Mouse (Mus musculus) liver, embryonic 13.5 days (tissue): ENCODE measurements around the gene Tsks. TPM values are rescaled to one million over a fixed set of nuclear protein-coding genes. Genes with fewer than 3 reads are reported as not detected.

Source experiments
- ATAC-seq: fragments of 200-750 bp; cut with Nextera tagmentation; 2 replicates; pipeline ENCODE4 v1.8.0; 2017; ENCODE audit warnings: low read depth, mild to moderate bottlenecking, moderate number of reproducible peaks, moderate library complexity
- DNase-seq: peaks from one replicate; pipeline ENCODE4 v3.0.0; 2022
- H3K27ac ChIP-seq: fragments of 300-500 bp; sonication (generic); 2 replicates; pipeline ENCODE4 v1.5.1; 2015; ENCODE audit warnings: moderate library complexity, mild to moderate bottlenecking, inconsistent platforms
- H3K27me3 ChIP-seq: fragments of 300-500 bp; sonication (generic); 2 replicates; pipeline ENCODE4 v1.6.1; 2015; ENCODE audit warnings: mild to moderate bottlenecking, inconsistent platforms
- H3K36me3 ChIP-seq: fragments of 300-500 bp; sonication (generic); 2 replicates; pipeline ENCODE4 v1.6.1; 2015; ENCODE audit warnings: mild to moderate bottlenecking, inconsistent platforms
- H3K4me1 ChIP-seq: fragments of 300-500 bp; sonication (generic); replicated peaks from 2 replicates; pipeline ENCODE4 v1.6.1; 2015; ENCODE audit warnings: inconsistent platforms
- H3K4me2 ChIP-seq: fragments of 300-500 bp; sonication (generic); 2 replicates; pipeline ENCODE4 v1.6.1; 2015; ENCODE audit warnings: inconsistent platforms, mild to moderate bottlenecking, moderate library complexity
- H3K4me3 ChIP-seq: fragments of 300-500 bp; sonication (generic); replicated peaks from 2 replicates; pipeline ENCODE4 v1.5.1; 2015; ENCODE audit warnings: mild to moderate bottlenecking, inconsistent platforms
- H3K9ac ChIP-seq: fragments of 300-500 bp; sonication (generic); 2 replicates; pipeline ENCODE4 v1.6.1; 2015; ENCODE audit warnings: mild to moderate bottlenecking, inconsistent platforms
- H3K9me3 ChIP-seq: fragments of 300-500 bp; sonication (generic); replicated peaks from 2 replicates; pipeline ENCODE4 v1.6.1; 2016; ENCODE audit warnings: inconsistent platforms
- WGBS: fragments of 180-500 bp; shearing (Covaris S2); methylation state at CpG from one replicate; pipeline ENCODE4 v1.1.7; 2015; ENCODE audit not compliant: insufficient replicate concordance; 5-methylcytosine and 5-hydroxymethylcytosine counted together
- polyA plus RNA-seq: library from polyadenylated mRNA; unstranded; fragments of >200 nt; fragmentation: Nextera tagmentation; extraction: Ambion mirVana; gene quantifications from 2 replicates; pipeline ENCODE4 v1.2.1, GENCODE M21; 2015

The Tsks gene
- polyA plus RNA-seq, 1 experiment from 2014 or later, result 0.07 TPM

GRCm38 (mm10) chr7:44962337-44962736, 19.3 kb downstream of the Tsks start:
- H3K27ac ChIP-seq, result no peak overlapping the region
- no peaks in the 10 kb centered on the region for H3K36me3 ChIP-seq
- DNase-seq (no peak), ATAC-seq (no peak)
- no peak overlapping the region for H3K9ac ChIP-seq
- H3K27me3 ChIP-seq, result no peaks in the 10 kb centered on the region
- no peak overlapping the region for H3K4me3 ChIP-seq
- 44% methylated on average over 8 of the region's 8 CpGs for WGBS
- no peak overlapping the region for H3K4me2 ChIP-seq
- H3K4me1 ChIP-seq, result peaks cover 20% of the 10 kb centered on the region
- H3K9me3 ChIP-seq, result no peaks in the 10 kb centered on the region

- ATAC-seq, result no peak
- H3K4me2 ChIP-seq, result no peak overlapping the region
- H3K27ac ChIP-seq, result no peak overlapping the region
- DNase-seq, result no peak
- no peaks in the 10 kb centered on the region for H3K36me3 ChIP-seq
- H3K4me1 ChIP-seq, result peaks cover 25% of the 10 kb centered on the region
- no peaks in the 10 kb centered on the region for H3K27me3 ChIP-seq
- H3K9me3 ChIP-seq, result no peaks in the 10 kb centered on the region
- H3K4me3 ChIP-seq, result no peak overlapping the region
- 68% methylated on average over 5 of the region's 5 CpGs for WGBS
- 0 out of 2 replicates have a peak overlapping the region, but pooled peaks have one; percentile 22 for H3K9ac ChIP-seq
These were observed 19.8 kb downstream of the Tsks start for GRCm38 (mm10) chr7:44962831-44963230.

GRCm38 (mm10) chr7:44964990-44965389, 22.0 kb downstream of the Tsks start:
- Histone ChIP-seq H3K4me3 (no peak overlapping the region), H3K9ac (no peak overlapping the region), H3K36me3 (no peaks in the 10 kb centered on the region), H3K27me3 (no peaks in the 10 kb centered on the region), H3K4me2 (no peak overlapping the region), H3K4me1 (peaks cover 27% of the 10 kb centered on the region), H3K27ac (no peak overlapping the region), H3K9me3 (no peaks in the 10 kb centered on the region)
- WGBS, result 88% methylated on average over 13 of the region's 13 CpGs
- no peak for DNase-seq
- no peak for ATAC-seq

DNA sequence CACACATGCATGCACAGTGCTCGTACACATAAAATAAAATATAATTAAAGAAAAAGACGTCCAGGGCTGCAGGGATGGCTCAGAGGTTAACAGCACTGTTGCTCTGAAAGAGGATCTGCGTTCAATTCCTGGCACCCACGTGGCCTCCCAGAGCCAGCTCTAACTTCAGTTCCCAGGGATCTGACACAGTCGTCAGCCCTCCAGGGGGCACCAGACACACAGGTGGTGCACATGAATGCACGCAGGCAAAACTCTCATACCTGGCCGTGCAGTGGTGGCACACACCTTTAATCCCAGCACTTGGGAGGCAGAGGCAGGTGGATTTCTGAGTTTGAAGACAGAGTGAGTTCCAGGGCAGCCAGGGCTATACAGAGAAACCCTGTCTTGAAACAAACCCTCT, 23.0 kb downstream of the Tsks start:
- DNase-seq (no peak), ATAC-seq (no peak)
- no peaks in the 10 kb centered on the region for H3K36me3 ChIP-seq
- no peaks in the 10 kb centered on the region for H3K27me3 ChIP-seq
- no peak overlapping the region for H3K9ac ChIP-seq
- H3K4me1 ChIP-seq, result peaks cover 36% of the 10 kb centered on the region
- whole genome bisulfite sequencing, result 56% methylated on average over 7 of the region's 7 CpGs
- no peak overlapping the region for H3K4me2 ChIP-seq
- no peak overlapping the region for H3K4me3 ChIP-seq
- no peak overlapping the region for H3K27ac ChIP-seq
- H3K9me3 ChIP-seq, result no peaks in the 10 kb centered on the region

DNA sequence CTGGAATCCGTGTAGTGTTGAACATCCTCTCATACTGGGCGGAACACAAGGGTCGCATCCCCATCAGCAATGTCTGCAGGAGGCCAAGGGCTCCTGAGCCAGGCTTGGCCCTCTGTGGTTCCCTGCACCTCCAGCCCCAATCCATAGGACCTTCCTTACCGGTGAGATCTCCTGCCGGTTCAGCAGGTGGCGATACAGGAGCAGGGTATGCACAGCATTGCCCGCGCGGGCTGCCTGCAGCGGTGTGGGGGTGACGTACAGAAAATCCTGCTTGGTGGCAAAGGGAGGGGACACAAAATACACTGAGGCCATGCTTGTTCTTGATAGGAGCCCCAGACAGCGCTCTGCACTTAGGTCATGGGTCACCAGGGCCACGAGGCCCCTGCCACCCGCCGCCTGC, 23.6 kb downstream of the Tsks start:
- Histone ChIP-seq H3K4me1 (peaks cover 42% of the 10 kb centered on the region), H3K9ac (no peak overlapping the region), H3K9me3 (no peaks in the 10 kb centered on the region), H3K27me3 (peaks cover 6% of the 10 kb centered on the region; the same call in 1 of the 2 replicates), H3K4me3 (no peak overlapping the region), H3K27ac (no peak overlapping the region), H3K36me3 (no peaks in the 10 kb centered on the region), H3K4me2 (no peak overlapping the region)
- DNase-seq, result no peak
- WGBS, result 54% methylated on average over 15 of the region's 15 CpGs
- ATAC-seq, result no peak

- under 1% methylated on average over 36 of the region's 36 CpGs for WGBS
- Histone ChIP-seq H3K27ac (no peak overlapping the region), H3K9me3 (no peaks in the 10 kb centered on the region), H3K4me3 (peak overlapping the region; percentile 56), H3K9ac (peak overlapping the region; percentile 59), H3K27me3 (peaks cover 6% of the 10 kb centered on the region; the same call in 1 of the 2 replicates), H3K4me2 (peak overlapping the region; percentile 78), H3K36me3 (no peaks in the 10 kb centered on the region), H3K4me1 (peaks cover 57% of the 10 kb centered on the region)
- ATAC-seq (peak; percentile 84), DNase-seq (peak; percentile 70)
These were observed 27.3 kb downstream of the Tsks start for GRCm38 (mm10) chr7:44970231-44970691.

DNA sequence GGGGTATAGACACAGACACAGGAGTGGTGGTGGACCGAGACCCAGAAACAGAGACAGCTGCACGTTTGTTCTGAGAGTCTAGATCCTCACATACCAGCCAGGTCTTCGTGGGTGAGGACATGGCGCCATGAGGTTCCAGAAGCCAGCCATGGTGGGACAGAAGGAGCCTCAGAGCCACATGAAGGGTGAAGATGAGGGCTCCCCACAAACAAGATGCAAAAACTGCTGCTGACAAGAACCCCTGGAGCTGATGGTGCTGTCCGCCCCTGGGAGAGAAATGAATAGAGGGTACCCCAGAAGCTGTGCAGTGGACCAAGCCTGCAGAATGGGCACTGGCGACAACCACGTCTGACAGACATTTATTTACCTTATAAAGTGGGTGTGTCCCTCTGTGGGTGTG, 28.1 kb downstream of the Tsks start:
- peaks cover 62% of the 10 kb centered on the region for H3K4me1 ChIP-seq
- H3K9me3 ChIP-seq, result no peaks in the 10 kb centered on the region
- peak overlapping the region; percentile 56; the same call in 1 of the 2 replicates for H3K4me3 ChIP-seq
- H3K27ac ChIP-seq, result no peak overlapping the region
- ATAC-seq (no peak), DNase-seq (no peak)
- H3K4me2 ChIP-seq, result peak overlapping the region; percentile 78
- WGBS, result 58% methylated on average over 7 of the region's 7 CpGs
- H3K27me3 ChIP-seq, result peaks cover 6% of the 10 kb centered on the region; the same call in 1 of the 2 replicates
- H3K36me3 ChIP-seq, result peaks cover 8% of the 10 kb centered on the region
- no peak overlapping the region for H3K9ac ChIP-seq

GRCm38 (mm10) chr7:44973415-44974130, 30.6 kb downstream of the Tsks start:
- WGBS, result 51% methylated on average over 14 of the region's 14 CpGs
- Histone ChIP-seq H3K4me3 (peak overlapping the region; percentile 36), H3K4me1 (peaks cover 51% of the 10 kb centered on the region), H3K9me3 (no peaks in the 10 kb centered on the region), H3K4me2 (peak overlapping the region; percentile 59), H3K9ac (0 out of 2 replicates have a peak overlapping the region, but pooled peaks have one; percentile 27), H3K36me3 (peaks cover 33% of the 10 kb centered on the region), H3K27ac (peak overlapping the region; percentile 75), H3K27me3 (peaks cover 6% of the 10 kb centered on the region; the same call in 1 of the 2 replicates)
- DNase-seq (no peak), ATAC-seq (no peak)

DNA sequence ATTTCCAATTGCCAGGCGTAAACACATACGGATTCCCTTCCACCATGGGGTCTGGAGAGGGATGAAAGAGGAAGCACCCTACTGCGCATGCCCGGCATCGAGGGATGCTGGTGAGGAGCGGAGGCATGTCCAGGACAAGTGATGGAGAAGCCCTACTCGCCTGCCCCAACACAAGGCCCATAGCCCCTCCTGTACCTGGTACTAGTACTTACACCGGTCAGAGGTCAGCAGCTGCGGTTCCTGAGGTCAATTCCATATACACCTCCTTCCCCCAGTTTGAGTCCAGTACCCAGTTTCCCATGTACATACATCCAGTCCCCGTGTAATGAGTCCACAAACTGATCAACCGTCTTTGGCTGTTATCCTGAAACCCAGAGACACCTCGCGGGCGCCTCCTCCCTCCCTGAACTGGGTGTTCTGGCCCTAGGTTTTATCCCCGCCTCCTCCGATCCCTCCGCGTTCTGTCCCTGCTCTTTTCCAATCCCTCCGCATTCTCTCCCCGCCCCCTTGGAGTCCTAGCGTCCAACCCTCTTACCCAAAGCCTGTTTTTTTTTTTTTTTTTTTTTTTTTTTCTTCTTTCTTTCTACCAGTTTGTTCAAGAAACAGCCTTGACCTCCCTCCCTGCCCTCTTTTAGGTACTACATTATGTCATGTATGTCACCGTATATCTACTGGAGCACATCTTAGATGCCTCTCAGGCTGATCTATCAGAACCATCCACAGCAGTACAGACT, 31.5 kb downstream of the Tsks start, which contains the start of gene Cpt1c:
TSS of gene Cpt1c (minus strand) at position 469 of the 734 bp plus-strand sequence.
- H3K27me3 ChIP-seq, result peaks cover 6% of the 10 kb centered on the region; the same call in 1 of the 2 replicates
- H3K4me1 ChIP-seq, result peaks cover 51% of the 10 kb centered on the region
- DNase-seq, result peak; percentile 70
- H3K4me3 ChIP-seq, result peak within 1 kb of the TSS; percentile 36
- WGBS, result 3% methylated on average over 22 of the region's 22 CpGs
- H3K4me2 ChIP-seq, result peak within 1 kb of the TSS; percentile 59
- H3K36me3 ChIP-seq, result peaks cover 42% of the 10 kb centered on the region
- peak within 1 kb of the TSS; percentile 75 for H3K27ac ChIP-seq
- H3K9me3 ChIP-seq, result no peaks in the 10 kb centered on the region
- peak; percentile 63 for ATAC-seq
- peak within 1 kb of the TSS; percentile 51; the same call in 1 of the 2 replicates for H3K9ac ChIP-seq

DNA sequence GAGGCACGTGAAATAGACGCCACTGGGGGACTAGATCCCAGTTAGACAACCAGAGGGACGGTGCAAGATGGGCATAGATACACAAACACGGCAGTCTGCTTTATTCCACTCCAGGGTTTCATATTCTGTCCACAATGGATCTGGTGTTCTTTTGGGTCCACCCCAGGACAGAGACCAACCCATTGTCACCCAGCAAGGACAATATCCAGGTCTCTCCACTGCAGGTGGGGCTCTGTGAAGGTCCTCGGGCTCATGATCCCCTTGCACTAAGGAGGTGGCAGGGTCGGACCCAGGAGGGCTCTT, 32.1 kb downstream of the Tsks start:
- no peak for DNase-seq

DNA sequence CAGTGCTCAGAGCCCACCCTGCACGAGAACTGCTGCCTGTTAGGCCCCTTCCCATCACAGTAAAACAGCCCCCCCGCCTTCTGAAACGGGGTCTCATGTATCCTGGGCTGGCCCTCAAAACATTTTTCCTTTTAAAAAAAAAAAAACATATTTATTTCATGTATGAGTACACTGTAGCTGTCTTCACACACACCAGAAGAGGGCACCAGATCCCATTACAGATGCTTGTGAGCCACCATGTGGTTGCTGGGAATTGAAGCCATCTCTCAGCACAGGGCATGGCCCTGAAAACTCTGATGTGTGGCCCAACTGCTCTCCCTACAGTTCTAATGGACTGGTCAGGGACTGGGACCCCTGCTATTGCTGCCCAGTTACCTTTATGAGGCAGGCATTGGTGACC, 35.3 kb downstream of the Tsks start:
- no peak overlapping the region for H3K4me2 ChIP-seq
- WGBS, result 80% methylated on average over 3 of the region's 3 CpGs

More for the DNA sequence above, 32.1 kb downstream of the Tsks start:
- Histone ChIP-seq H3K27ac (peak overlapping the region; percentile 75), H3K4me3 (0 out of 2 replicates have a peak overlapping the region, but pooled peaks have one; percentile 36), H3K4me2 (peak overlapping the region; percentile 59), H3K9me3 (no peaks in the 10 kb centered on the region), H3K36me3 (peaks cover 48% of the 10 kb centered on the region), H3K9ac (no peak overlapping the region), H3K4me1 (peaks cover 46% of the 10 kb centered on the region), H3K27me3 (peaks cover 6% of the 10 kb centered on the region; the same call in 1 of the 2 replicates)
- WGBS, result 26% methylated on average over 6 of the region's 6 CpGs
- ATAC-seq, result no peak; the same call in 1 of the 2 replicates

More for the DNA sequence above, 35.3 kb downstream of the Tsks start:
- Histone ChIP-seq H3K27me3 (no peaks in the 10 kb centered on the region), H3K9ac (no peak overlapping the region), H3K9me3 (no peaks in the 10 kb centered on the region), H3K4me1 (peaks cover 26% of the 10 kb centered on the region), H3K4me3 (no peak overlapping the region), H3K36me3 (peaks cover 76% of the 10 kb centered on the region), H3K27ac (no peak overlapping the region)
- DNase-seq, result no peak
- no peak for ATAC-seq
